Mouse (Mus musculus) heart, postnatal 25 days (tissue): ENCODE measurements around the gene Wdr25. TPM values are rescaled to one million over a fixed set of nuclear protein-coding genes. Genes with fewer than 3 reads are reported as not detected.
"Not testable (repeated sequence)": the region's sequence is repeated elsewhere in the genome, so short reads cannot be mapped to it uniquely, and the experiment has no call there.

Experiments used
- DNase-seq: peaks from one replicate; pipeline ENCODE4 v3.0.0; 2022; ENCODE audit warnings: low spot score
- intact Hi-C: fragments of 180-260 bp; cut with DNase I; formaldehyde crosslinking; loops from one replicate; pipeline ENCODE4 v1.15.1; 2025
- total RNA-seq, 2 experiments: library from RNA; stranded (reverse); gene quantifications; 2 replicates each; pipeline ENCODE4 v1.2.3; 2021

The Wdr25 gene
- total RNA-seq, result 1 to 10 TPM; 3.9 TPM

DNA sequence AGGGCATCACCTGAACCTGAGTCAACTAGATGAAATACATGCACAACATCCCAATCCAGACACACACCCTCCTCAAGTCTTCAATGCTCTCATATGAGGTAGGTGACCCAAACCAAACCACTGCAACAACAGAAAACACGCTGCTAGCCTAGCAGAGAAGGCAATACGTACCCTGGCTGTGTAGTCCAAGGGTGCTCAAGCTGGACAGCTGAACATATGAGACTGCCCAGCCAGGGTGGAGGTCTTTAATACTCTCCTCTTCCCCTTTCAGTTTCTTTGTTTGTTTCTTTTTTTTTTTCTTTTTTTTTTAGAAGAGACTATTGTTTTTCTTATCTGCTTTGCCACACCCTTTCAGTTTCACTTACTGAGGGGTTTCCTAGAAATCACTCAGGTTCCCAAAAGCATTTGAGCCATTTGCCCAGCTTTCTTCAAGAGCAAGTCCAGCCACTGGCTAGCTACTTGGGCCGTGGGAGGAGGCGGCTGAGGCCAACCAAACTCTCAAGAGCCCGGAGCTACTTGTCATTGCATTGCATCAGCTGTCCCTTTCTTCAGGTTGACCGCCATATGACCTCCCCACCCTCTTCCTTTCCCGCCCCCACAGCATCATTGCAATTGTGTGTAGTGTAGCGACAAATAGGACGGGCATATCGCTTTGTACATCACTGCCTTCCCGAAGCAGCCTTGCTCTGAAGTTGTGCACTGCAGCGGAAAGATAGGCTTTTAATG lies at the start of gene Wdr25:
Gene Wdr25, plus strand, starts transcription at position 643 of the 726 bp plus-strand sequence.
- intact Hi-C loops, result loop anchor here (5.0 to 10.0 kb wide), 3 partner anchors 56 to 338 kb away; partner anchors contain the start of genes Evl, Slc25a29 and Slc25a47
- peak; percentile 9 for DNase-seq

DNA sequence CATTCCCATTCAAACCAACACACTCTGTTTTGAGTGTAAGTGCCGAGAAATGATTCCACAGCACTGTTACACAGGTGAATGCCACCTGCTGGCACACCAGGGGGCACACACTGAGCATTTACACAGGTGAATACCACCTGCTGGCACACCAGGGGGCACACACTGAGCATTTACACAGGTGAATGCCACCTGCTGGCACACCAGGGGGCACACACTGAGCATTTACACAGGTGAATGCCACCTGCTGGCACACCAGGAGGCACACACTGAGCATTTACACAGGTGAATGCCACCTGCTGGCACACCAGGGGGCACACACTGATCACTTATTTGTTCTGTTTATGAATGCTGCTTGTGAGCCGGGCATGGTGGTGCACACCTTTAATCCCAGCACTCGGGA lies 45.4 kb upstream of the Wdr25 start:
- intact Hi-C loops, DNase-seq: not testable (repeated sequence)

DNA sequence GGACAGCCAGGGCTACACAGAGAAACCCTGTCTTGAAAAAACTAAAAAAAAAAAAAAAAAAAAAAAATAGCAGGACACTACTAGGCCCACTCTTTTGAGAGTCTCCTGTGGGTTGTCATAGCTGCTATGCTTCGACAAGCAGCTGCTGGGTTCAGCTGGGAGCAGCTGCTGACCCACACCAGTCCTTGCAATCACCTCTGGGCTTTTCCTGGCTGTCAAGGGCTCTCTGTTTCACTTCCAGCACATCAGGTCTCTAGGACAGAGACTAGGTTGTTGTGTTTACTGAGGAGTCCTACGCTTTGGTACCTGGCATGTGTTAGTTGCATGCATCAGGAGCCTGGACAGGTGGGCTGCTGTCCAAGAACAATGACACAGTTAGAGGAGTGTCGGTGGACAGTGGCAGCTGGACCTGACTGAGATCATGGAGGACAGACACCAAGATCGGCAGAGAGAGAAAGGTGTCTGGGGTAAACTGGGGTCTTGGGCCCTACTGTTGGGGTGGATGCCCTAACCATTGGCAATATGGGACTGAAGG lies 43.9 kb upstream of the Wdr25 start:
- no peak for DNase-seq
- intact Hi-C loops, result no loop called here

DNA sequence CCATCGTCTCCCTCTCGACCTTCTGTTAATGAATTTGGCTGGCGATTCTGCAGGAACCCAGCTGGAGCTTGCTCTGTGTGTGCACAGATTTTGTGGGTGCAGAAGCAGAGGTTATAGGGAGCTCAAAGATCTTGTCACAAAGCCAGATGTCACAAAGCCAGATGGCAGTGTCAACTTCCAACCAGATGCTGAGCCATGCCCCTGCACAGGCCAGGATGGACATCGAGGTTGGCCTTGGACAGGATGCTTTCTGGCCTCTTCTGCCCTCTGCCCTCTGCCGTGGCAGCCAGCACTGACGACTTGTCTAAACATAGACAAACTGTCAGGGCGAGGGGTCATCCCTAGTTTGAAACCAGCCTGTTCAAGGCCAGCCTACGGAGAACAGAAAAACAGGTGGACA lies 43.3 kb upstream of the Wdr25 start:
- intact Hi-C loops, result no loop called here
- no peak for DNase-seq

DNA sequence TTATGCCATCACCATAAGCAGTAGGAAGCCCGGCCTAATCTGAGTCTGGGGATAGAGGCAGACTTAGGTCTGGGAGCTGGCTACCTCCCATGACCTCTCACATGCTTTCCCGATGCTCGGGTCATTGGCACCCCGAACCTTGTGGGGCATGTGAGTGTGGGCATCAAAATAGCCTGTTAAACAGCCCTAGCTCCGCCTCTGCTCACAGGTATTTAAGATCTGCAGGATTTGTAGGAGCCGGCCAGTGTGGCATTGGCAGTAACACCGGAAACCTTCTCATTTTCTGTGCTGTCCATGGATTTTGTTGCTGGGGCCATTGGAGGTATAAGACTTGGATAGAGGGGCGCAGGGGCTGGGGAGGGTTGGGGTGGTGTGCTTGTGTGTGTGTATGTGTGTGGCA lies 42.5 kb upstream of the Wdr25 start:
- intact Hi-C loops, result no loop called here
- no peak for DNase-seq

DNA sequence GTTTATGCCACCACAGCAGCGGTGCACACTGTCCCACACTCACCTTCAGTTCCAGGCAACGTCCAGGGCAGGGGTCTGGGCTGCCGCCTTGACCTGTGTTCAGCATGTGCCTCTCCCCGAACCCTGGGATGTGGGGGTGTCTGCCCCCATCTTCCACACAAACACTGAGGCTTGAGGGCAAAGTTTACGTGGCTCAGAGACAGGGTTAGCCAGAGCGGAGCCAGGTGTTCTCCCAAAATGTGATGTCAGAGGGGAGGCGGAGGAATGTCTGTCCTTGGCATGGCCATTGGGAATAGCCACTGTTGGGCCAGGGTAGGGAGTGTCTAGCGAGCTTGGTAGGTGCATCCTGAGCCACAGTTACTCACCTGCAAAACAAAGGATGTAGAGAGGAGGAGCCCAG lies 40.6 kb upstream of the Wdr25 start:
- no peak for DNase-seq
- intact Hi-C loops, result no loop called here

DNA sequence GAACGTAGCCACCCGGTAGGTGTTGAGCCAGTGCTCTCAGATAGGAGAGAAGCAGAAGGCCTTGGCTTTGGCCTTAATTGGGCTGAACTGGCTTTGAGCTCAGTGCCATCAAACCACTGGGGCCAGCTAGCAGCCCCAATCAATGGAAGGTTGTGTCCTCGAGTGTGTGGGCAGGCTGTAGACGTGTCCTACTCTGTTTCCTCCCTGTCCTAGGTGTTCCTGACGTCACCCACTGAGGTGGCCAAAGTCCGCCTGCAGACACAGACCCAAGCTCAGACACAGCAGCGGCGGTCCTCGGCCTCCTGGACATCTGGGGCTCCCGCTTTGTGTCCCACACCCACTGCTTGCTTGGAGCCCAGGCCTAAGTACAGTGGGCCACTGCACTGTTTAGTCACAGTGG lies 38.4 kb upstream of the Wdr25 start:
- intact Hi-C loops, result no loop called here
- DNase-seq, result no peak

DNA sequence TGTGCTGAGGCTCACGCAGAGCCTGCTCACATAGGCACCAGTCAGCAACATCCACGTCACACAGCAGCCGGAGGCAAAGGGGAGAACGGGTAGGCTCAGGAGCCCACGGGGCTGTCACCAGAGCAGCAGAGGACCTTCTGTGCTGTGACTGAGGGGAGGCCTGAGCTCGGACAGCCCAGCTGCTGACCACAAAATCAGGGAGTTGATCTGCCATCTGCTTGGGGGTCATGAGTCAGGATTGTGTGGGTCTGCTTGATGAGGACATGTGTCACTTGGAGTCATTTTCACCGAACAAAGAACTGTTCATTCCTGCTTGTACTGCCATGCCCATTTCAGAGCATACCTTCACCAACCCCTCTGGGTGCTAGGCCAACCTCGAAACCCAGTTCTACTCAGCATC lies 37.2 kb upstream of the Wdr25 start:
- DNase-seq, result no peak
- intact Hi-C loops, result no loop called here

DNA sequence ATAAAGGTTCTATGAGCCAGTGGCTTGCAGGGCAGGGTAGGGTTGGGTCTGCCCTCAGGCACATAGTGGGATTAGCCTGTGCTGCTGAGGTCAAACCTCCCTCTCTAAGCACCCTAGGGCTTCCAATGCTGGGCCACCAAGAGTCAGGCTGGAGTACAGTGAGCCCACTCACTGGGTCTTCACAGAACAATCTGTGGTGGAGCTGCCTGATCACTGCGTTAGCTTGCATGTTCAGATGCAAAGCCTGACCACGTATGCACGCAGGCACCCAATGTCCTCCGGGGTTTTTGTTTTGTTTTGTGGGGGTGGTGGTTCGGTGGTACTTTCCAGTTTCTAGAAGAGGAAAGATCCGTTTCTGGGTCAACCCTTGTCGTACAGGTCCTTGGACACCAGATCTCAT lies 36.3 kb upstream of the Wdr25 start:
- intact Hi-C loops, result no loop called here
- DNase-seq, result no peak

DNA sequence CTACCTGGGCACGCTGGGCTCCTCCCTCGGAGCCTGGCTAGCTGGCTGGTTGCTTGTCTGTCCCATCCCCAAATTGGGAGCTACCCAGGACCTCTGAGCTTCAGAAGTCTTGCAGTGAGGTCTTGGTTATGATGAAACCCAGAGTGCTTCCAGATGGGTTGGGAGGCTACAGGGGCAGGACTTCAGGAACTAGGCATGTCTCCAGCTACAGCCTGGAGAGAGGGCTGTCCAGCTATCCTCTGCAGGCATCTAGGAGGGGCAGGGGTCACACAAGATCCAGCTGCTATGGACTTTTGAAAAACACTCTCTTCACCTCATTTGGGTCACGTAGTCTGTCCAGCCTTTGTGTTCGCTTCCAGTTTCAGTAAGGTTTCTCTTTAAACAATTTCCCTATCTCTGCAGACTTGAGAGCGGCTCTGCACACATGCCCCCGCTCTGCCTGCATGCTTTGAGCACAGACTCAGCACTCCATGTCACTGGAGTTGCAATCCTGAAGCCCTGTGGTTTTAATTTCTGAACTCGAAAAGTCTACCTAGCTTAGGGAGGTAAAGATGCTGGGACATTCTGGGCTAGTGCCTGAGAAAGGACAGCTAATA lies 35.7 kb upstream of the Wdr25 start:
- intact Hi-C loops, result no loop called here
- DNase-seq, result no peak

DNA sequence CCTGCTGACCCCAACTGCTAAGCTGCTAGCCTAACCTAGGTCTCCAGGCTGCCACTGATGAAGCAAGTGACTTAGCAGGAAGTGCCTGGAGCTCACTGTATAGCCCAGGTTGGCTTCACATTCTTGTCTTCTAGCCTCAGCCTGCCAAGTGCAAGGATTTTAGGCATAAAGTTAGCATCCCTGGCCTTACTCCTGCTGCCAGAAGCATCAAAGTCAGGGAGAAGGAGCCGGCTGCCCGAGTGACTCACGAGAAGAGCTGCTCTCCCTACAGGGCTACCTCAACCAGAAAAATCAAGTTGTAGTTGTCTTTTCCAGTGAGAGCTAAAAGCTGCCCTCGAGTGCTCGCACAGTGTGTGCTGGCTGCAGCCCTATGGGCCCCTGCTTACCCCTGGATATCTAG lies 34.9 kb upstream of the Wdr25 start:
- DNase-seq, result no peak
- intact Hi-C loops, result no loop called here

DNA sequence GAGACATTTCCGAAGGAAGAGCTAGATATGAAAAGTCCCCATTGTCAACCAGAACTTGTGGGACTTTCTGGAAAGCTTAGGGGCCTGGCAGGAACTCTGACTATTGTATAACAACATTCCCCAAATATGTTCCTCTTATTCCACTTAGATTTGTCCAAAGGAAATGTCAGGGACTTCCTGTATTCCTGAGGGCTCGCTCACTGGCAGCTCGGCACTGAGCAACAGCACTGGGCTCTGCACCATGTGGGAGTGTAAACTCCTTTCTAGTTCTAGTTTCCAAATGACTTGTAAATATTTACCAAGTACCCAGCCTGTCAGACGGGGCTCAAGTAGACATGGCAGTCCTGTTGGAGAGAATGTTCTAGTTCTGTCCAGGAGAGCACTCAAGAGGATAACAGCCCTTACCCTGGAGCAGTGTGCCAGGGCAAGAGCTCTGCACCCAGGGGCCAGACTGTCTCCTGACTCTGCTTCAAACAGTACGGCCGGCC lies 28.4 kb upstream of the Wdr25 start:
- intact Hi-C loops, result no loop called here
- no peak for DNase-seq

DNA sequence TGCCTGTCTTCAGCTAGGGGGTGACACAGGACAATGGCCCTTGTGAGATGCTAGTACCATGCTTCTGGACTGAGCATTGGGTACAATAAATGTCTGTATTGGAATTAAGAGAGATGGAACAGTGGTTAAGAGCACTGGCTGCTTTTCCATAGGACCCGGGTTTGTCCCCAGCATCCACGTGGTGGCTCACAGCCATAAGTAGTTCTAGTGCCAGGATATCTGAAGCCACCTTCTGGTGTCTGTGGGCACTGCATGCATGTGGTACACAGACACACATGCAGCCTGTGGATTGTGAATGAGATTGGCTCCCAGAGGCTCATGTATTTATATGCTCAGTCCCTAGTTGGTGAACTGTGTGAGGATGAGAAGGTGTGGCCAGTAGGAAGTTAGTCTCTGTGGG lies 23.9 kb upstream of the Wdr25 start:
- no peak for DNase-seq
- intact Hi-C loops, result no loop called here

DNA sequence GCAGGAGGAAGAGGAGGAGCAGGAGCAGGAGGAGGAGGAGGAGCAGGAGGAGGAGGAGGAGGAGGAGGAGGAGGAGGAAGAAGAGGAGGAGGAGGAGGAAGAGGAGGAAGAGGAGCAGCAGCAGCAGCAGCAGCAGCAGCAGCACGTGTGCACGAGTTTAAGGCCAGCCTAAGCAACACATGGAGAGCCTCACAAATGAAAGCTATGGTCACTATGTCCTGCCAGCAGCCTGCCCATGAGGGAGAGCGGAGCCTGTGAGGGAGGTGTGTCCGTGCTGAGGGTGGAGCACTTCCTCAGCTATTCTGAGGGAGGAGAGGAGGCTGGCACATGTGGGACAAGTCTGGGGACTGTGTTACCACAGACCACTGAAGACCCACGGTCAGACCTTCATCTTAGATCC lies 20.3 kb upstream of the Wdr25 start:
- intact Hi-C loops, result no loop called here
- DNase-seq, result no peak

DNA sequence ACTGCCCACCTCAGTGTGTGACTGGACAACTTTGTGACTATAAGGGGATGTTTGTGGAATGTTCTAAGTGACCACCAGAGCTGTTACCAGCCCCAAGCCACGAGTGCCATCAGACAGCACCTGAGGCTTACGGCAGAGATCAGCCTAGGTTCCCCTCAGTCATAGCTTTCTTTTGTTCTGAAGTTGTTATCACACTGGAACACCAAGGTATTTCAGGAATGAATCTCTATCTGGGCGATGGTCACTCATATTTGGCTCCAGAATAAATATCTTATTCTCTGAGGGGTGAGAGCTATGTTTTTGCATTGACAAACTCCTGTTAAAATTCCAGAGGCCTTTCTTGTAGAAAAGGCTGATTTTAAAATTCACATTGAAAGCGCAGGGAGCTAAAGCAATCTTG lies 14.3 kb upstream of the Wdr25 start:
- intact Hi-C loops, result no loop called here
- no peak for DNase-seq

DNA sequence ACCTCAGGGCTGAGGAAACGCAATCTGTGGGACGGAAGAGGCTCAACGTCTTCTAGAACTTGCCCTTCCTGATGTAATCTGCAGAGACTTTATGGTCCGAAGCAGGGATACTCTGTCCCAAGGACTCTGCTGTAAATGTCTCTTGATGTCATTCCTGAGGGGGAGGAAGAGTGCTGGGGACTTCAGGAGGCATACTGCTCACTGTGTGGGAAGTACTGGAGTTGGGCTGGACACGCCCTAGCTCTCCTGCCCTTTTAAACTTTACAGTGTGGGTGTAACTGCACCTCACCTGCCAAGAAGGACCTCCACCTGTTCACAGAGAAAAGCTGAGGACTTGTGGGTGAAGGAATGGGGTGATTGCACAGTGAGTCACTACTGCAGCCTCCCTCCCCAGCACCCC lies 12.8 kb upstream of the Wdr25 start:
- intact Hi-C loops, result no loop called here
- DNase-seq, result no peak

DNA sequence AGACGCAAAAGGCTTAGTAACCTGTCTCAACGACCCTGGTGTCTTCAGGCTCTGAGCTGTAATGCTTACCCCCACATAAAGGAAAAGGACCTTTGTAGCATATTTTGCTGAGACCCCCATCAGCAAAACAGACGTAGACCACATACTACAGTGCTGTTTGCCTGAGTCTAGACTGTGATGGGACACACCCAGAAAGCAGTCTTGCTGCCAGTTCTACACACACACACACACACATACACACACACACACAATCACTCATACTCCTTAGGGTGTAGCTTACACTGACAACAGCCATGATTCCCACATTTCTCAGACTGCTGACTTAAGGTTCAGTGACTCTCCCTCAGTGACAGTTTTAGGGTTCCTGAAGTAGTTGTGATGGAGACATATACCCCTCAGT lies 12.2 kb upstream of the Wdr25 start:
- no peak for DNase-seq
- intact Hi-C loops, result no loop called here

DNA sequence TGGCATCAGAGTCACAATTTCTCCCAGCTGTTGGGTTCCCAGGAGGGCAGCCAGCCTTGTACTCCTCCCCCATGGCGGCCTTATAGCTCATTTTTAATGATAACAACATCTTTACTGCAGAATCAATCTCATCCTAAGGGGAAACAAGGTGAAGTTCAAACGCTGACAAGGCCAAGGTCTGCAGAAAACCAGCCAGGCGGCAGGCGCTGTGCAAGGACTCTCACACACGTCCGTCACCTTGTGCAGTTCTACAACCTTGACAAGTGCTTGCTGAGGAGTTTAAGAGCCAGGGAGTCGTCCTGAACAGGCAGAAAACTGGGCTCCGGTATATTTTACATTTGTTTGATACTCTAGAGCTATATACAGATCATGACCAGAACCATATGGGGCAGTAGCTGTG lies 10.7 kb upstream of the Wdr25 start:
- intact Hi-C loops, result no loop called here
- no peak for DNase-seq

DNA sequence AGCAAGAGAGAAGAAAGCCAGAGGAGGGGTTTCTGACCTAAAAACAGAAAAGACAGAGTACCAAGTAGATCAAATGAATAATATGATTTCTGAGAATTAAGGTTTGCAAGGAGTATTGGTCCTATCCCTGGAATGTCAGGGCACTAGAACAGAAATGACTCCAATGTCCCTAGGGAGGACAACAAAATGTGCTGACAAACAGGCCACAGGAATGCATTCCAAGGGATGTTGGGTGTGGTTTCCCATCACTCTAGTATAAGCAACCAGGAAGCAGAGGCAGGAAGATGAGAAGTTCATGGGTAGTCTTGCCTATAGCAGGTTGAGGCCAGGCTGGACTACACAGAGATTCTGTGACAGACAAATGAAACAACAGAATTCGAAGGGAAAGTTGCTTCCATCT lies 7.5 kb upstream of the Wdr25 start:
- intact Hi-C loops, result no loop called here

DNA sequence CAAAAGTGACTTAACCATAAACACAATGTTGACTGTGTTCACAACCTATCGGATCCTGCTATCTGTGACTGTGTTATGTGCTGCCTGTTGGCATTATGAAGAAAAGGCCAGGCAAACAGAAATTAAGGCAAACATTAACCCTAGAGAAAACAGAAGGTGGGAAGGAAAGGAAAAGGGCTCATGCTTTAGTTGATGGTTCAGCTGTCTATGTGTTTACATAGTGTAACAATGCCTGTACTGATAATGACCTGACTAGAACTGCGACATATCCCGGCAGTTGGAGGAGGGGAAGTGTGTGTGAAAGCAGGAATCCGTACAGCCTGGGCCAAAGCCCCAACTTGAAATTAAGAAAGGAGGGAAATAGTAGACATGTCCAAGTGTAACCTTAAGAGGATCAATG lies 6.4 kb upstream of the Wdr25 start:
- no peak for DNase-seq
- intact Hi-C loops, result no loop called here

More for the DNA sequence above, 7.5 kb upstream of the Wdr25 start:
- no peak for DNase-seq

DNA sequence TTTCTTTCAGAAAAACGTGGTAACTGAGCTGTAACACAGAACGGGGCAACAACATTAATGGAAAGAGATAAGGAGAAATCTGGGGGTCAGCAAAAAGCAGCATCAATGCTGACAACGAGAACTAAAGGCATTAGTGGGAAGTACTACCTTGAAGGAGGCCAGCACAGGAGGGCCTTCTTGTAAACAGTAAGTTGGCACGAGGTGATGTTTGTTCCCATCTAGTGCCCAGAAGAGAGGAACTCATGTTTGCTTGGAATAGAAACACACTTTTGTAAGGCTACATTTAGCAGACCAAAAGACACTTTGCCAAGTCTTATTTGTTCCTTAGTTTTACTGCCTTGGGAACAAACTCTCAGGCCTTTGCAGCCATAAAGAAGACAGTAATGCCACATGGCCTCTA lies 4.8 kb upstream of the Wdr25 start:
- intact Hi-C loops, result no loop called here

More for the DNA sequence above, 4.8 kb upstream of the Wdr25 start:
- DNase-seq, result no peak
